ENCODE assay signal across 12 mouse cellular contexts in the genomic region with DNA sequence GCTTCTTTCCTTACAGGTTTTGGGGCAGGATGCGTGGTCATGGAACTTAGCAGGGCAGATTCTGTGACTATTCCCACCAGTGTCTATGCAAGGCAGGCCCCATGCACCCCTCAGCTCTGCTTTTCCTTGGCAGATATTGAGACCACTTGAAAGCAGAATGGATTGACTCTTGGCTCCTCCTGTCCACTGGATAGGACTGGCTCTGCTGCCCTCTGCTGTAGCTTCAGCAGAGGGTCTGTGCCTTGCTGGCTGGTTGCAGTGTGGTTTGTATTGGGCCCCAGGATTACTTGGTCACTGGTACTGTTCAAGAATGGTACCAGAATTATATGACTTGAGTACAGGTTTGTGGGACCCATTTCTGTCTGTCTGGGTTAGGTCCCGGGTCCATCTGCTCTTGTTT. TPM values are rescaled to one million over a fixed set of nuclear protein-coding genes. Genes with fewer than 3 reads are reported as not detected.
DNase-seq lines count a peak whose midpoint lies in the region; ATAC-seq and TF ChIP-seq lines count a peak whose summit lies in the region.
"Had no signal": no experiment of that assay in that cellular context is flagged by ENCODE, and none has a peak within 500 bp of the region (broad histone marks: within the 10 kb centered on the region; RNA-seq: fewer than 3 reads in every experiment).

No protein-coding gene starts in this region.

- DNase-seq in adrenal gland, adult (ENCODE audit: inconsistent age in 2 of 2, low spot score in 1 of 2) = peak; percentile 12 to 49
- DNase-seq in adrenal gland, adult 18-20 months (ENCODE audit: low spot score in 2 of 2) = no peak
- peak; percentile 9 to 17 for DNase-seq in heart, postnatal 14 days
- no peak for DNase-seq in liver, postnatal 0 days
- no peak for DNase-seq in liver
- peak; percentile 34 for DNase-seq in lung, postnatal 36 days
- DNase-seq in limb, embryonic 10.5 days (ENCODE audit: low spot score) = no peak
- DNase-seq: gastrocnemius, postnatal 25 days had no signal

- H3K4me1 ChIP-seq in heart, embryonic 12.5 days (replicated peaks) = no peaks in the 10 kb centered on the region
- no peaks in the 10 kb centered on the region for H3K4me1 ChIP-seq in liver, postnatal 0 days (ENCODE audit: insufficient read depth)
- H3K4me1 ChIP-seq in limb, embryonic 10.5 days = peaks cover 4% of the 10 kb centered on the region; the same call in 1 of the 2 replicates

- TF ChIP-seq CTCF in liver, postnatal 0 days (IDR thresholded peaks at IDR 0.05; ENCODE audit: low read depth) = peak; percentile 48

- 71% methylated on average over 2 of the region's 2 CpGs for WGBS in heart, embryonic 12.5 days
- 60% methylated on average over 2 of the region's 2 CpGs for WGBS in liver, postnatal 0 days (ENCODE audit: insufficient replicate concordance)
- WGBS in limb, embryonic 10.5 days = 83% methylated on average over 2 of the region's 2 CpGs

- no peak overlapping the region for H3K4me2 ChIP-seq in heart, embryonic 12.5 days
- H3K4me2 ChIP-seq in liver, postnatal 0 days (ENCODE audit: low read depth, low read length) = no peak overlapping the region

- no peaks in the 10 kb centered on the region for H3K27me3 ChIP-seq in heart, embryonic 12.5 days (replicated peaks)
- 0 out of 2 replicates have a peak, but pooled peaks cover 4% of the 10 kb centered on the region for H3K27me3 ChIP-seq in liver, postnatal 0 days (ENCODE audit: insufficient read depth, low read length)
- no peaks in the 10 kb centered on the region for H3K27me3 ChIP-seq in limb, embryonic 10.5 days (ENCODE audit: low read depth, poor library complexity, severe bottlenecking)

- H3K36me3 ChIP-seq in heart, embryonic 12.5 days = no peaks in the 10 kb centered on the region
- H3K36me3 ChIP-seq in liver, postnatal 0 days (replicated peaks; ENCODE audit: insufficient read depth, low read length) = no peaks in the 10 kb centered on the region
- no peaks in the 10 kb centered on the region for H3K36me3 ChIP-seq in limb, embryonic 10.5 days

- ATAC-seq in heart, embryonic 12.5 days (ENCODE audit: insufficient number of reproducible peaks, low FRiP score) = no peak
- ATAC-seq in liver, postnatal 0 days = no peak

- intact Hi-C loops in heart, postnatal 14 days (cut with DNase I) = loop anchor here (5.0 kb wide), 1 partner anchor 172 kb away; no protein-coding TSS in a partner anchor

- no peaks in the 10 kb centered on the region for H3K9me3 ChIP-seq in heart, embryonic 12.5 days (replicated peaks)
- H3K9me3 ChIP-seq in liver, postnatal 0 days (ENCODE audit: low read length) = no peaks in the 10 kb centered on the region
- H3K9me3 ChIP-seq in limb, embryonic 10.5 days (replicated peaks) = no peaks in the 10 kb centered on the region

- H3K9ac ChIP-seq in heart, embryonic 12.5 days = no peak overlapping the region
- no peak overlapping the region for H3K9ac ChIP-seq in liver, postnatal 0 days (replicated peaks)

- H3K4me3 ChIP-seq in heart, embryonic 12.5 days = no peak overlapping the region
- no peak overlapping the region for H3K4me3 ChIP-seq in liver, postnatal 0 days (ENCODE audit: low read depth, low read length)
- H3K4me3 ChIP-seq in limb, embryonic 10.5 days = no peak overlapping the region

- no peak overlapping the region for H3K27ac ChIP-seq in heart, embryonic 12.5 days (ENCODE audit: poor library complexity, severe bottlenecking)
- H3K27ac ChIP-seq in liver, postnatal 0 days (ENCODE audit: low read depth) = no peak overlapping the region
- no peak overlapping the region for H3K27ac ChIP-seq in limb, embryonic 10.5 days

- no peak for TF ChIP-seq EP300 in liver, postnatal 0 days (IDR thresholded peaks at IDR 0.05; ENCODE audit: low read depth)

RNA-seq across cellular contexts. Expression of gene Mov10l1, which starts 16.4 kb away (rescaled TPM):
- not detected for total RNA-seq in adrenal gland, adult 18-20 months (2021)
- total RNA-seq in heart, postnatal 14 days (2021) = 10 to 100 TPM; 72.2 to 81.8 TPM
- polyA plus RNA-seq in heart, embryonic 12.5 days (2016; fragmentation: Nextera tagmentation; extraction: Ambion mirVana) = 56.9 and 60.3 TPM in 2 replicates
- not detected in 2 replicates for polyA plus RNA-seq in liver, postnatal 0 days (2015; fragmentation: Nextera tagmentation; extraction: Ambion mirVana)
- polyA plus RNA-seq in limb, embryonic 10.5 days (2016; fragmentation: Nextera tagmentation; extraction: Ambion mirVana) = 0.11 and 0.18 TPM in 2 replicates
- total RNA-seq: gastrocnemius, postnatal 25 days had no signal
- polyA plus RNA-seq: liver, embryonic 16.5 days; small intestine, adult 2 months had no signal

RNA-seq across cellular contexts. Expression of gene Mlc1, which starts 20.3 kb away (rescaled TPM):
- not detected for total RNA-seq in adrenal gland, adult 18-20 months (2021)
- total RNA-seq in heart, postnatal 14 days (2021) = not detected
- 0.06 TPM in 1 of 2 replicates, not detected in the other for polyA plus RNA-seq in heart, embryonic 12.5 days (2016; fragmentation: Nextera tagmentation; extraction: Ambion mirVana)
- polyA plus RNA-seq in liver, postnatal 0 days (2015; fragmentation: Nextera tagmentation; extraction: Ambion mirVana) = not detected in 2 replicates
- not detected in 2 replicates for polyA plus RNA-seq in limb, embryonic 10.5 days (2016; fragmentation: Nextera tagmentation; extraction: Ambion mirVana)

RNA-seq across cellular contexts. Expression of gene Ttll8, which starts 44.9 kb away (rescaled TPM):
- total RNA-seq in adrenal gland, adult 18-20 months (2021) = under 1 TPM in 1 of 2 experiments, not detected in 1; 0.10 TPM
- total RNA-seq in heart, postnatal 14 days (2021) = not detected
- not detected in 2 replicates for polyA plus RNA-seq in heart, embryonic 12.5 days (2016; fragmentation: Nextera tagmentation; extraction: Ambion mirVana)
- not detected in 2 replicates for polyA plus RNA-seq in liver, postnatal 0 days (2015; fragmentation: Nextera tagmentation; extraction: Ambion mirVana)
- polyA plus RNA-seq in limb, embryonic 10.5 days (2016; fragmentation: Nextera tagmentation; extraction: Ambion mirVana) = not detected in 2 replicates
- total RNA-seq: gastrocnemius, postnatal 25 days had no signal
- polyA plus RNA-seq: embryonic facial prominence, embryonic 11.5 days; liver, embryonic 16.5 days; small intestine, adult 2 months had no signal

Comparison
In these comparisons a context has a peak if more than half of its experiments do, and no peak if none do; other contexts are left out.
1. DNase-seq: peak in adrenal gland, adult (2 of 2), heart, postnatal 14 days (2 of 2) and lung, postnatal 36 days (single experiment); none in adrenal gland, adult 18-20 months (0 of 2), liver, postnatal 0 days (single experiment), liver (single experiment) and limb, embryonic 10.5 days (single experiment).
2. RNA of gene Mov10l1, which starts 16.4 kb away (polyA plus RNA-seq): 56.9 to 60.3 TPM in heart, embryonic 12.5 days; 0.11 to 0.18 TPM in limb, embryonic 10.5 days and not detected in liver, postnatal 0 days; every median in the first group is over 10 times any median in the second.